Mouse (Mus musculus) sigmoid colon, adult 10 weeks (tissue): ENCODE measurements around the gene Olfr1048. TPM values are rescaled to one million over a fixed set of nuclear protein-coding genes. Genes with fewer than 3 reads are reported as not detected.

Experiments used
- polyA plus RNA-seq: library from polyadenylated mRNA; stranded (reverse); fragments of 350-450 nt; fragmentation: Illumina TruSeq; extraction: RNeasy Lipid Tissue Mini Kit (QIAGEN cat#74804); gene quantifications from one replicate; pipeline ENCODE4 v1.2.3, GENCODE M21; 2014; ENCODE audit warnings: low read depth, low replicate concordance

Olfr1048 gene
- not detected for polyA plus RNA-seq

DNA sequence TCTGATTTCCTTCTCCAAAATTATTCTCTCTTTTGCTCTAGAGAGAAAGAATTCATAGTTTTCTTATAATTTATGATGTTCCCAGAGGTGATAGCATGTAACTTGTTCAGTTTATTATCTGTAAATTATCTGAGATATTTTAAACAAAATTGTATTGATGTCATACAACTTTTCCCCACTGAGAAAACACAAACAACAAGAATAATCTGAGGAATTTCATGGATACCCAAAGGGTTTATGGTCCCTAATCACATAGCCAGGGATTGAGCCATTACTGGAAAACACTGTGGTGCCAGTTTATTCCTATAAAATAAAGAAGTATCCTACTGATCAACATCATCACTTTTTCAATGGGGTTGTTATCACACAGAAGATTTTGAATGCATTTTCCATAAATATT lies at the start of gene Olfr1048:
Olfr1048 (minus strand) TSS at position 101 of the 400 bp plus-strand sequence.

DNA sequence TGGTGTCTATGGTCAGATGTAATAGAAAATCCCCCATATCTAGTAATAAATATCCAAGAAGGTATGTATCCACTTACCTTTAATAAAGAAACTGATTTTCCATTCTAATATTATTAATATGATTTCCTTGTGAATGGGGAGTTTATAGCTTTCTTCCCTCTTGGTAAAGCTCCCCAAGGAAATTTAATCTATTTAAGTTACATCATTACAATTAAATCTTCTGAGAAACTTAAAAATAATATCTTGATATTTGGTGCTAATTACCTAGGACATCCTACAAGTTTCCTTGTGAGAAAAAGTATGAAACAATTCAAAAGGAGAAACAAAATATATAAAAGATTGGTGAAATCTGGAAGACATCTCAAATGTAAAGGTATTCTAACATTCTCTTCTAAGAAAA lies 38.9 kb upstream of the Olfr1048 start, which contains the start of gene Olfr1051:
Olfr1051 (minus strand) TSS at position 101 of the 400 bp plus-strand sequence.

DNA sequence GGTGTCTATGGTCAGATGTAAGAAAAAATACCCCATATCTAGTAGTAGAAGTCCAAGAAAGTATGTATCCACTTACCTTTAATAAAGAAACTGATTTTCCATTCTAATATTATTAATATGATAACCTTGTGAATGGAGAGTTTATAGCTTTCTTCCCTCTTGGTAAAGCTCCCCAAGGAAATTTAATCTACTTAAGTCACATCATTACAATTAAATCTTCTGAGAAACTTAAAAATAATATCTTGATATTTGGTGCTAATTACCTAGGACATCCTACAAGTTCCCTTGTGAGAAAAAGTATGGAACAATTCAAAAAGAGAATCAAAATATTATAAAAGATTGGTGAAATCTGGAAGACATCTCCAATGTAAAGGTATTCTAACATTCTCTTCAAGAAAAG lies 18.1 kb upstream of the Olfr1048 start, which contains the start of gene Olfr1049:
Olfr1049 (minus strand) TSS at position 101 of the 400 bp plus-strand sequence.

DNA sequence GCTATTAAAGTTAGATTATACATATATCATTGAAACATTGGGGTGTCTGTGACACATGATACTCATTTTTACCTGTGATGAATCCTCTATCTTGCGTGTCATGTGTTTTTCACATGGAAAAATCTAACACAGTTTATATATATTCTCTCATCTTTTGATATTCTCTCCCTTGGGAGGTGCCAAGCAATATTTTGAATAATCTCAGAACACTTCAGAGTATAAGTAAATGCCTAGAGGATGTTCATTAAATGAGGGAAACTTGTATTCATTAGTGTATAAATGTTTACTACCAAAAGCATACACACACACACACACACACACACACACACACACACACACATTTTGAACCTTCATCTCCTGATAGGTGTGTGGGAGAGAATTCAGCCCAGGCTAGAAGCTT lies 8.8 kb downstream of the Olfr1048 start, which contains the start of gene Olfr1047:
Olfr1047 (minus strand) TSS at position 101 of the 400 bp plus-strand sequence.

DNA sequence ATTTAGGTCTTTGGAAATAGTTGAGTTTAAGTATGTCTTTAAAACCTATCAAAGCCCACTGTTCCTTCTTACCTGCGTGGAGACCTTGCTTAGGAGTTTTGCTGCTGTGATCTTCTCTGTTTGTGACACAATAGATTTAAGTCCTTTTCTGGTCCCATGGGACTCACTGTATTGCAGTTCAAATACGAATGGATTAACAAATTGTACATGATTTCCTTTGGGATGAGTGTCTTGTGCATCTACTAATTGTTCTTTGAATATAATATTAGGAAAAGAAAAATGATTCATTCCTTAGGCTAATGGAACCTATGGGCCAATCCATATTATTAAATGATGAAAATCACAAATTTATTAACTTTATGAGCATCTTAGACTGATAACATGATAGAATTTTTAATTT lies 20.9 kb downstream of the Olfr1048 start, which contains the start of gene Olfr1046:
Olfr1046 (minus strand) TSS at position 101 of the 400 bp plus-strand sequence.

DNA sequence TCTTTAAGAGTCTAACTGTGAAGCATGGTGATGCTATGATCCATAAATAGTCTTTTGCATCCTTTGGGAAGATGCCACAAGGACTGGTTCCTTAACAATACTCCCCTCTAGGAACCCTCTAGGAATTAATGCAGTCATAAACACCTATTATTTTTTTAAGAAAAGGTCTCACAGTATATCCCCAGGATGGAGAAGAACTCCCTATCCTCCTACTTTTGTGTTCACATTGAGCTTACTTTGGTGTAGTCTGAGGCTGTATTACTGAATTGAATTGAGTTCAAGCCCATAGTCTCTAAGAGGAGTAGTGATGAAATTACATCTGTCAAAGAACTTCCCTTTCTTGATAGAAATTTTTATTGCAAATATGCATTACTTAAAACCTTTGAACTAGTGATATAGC lies 37.2 kb downstream of the Olfr1048 start, which contains the start of gene Olfr1045:
Olfr1045 (minus strand) TSS at position 101 of the 400 bp plus-strand sequence.

DNA sequence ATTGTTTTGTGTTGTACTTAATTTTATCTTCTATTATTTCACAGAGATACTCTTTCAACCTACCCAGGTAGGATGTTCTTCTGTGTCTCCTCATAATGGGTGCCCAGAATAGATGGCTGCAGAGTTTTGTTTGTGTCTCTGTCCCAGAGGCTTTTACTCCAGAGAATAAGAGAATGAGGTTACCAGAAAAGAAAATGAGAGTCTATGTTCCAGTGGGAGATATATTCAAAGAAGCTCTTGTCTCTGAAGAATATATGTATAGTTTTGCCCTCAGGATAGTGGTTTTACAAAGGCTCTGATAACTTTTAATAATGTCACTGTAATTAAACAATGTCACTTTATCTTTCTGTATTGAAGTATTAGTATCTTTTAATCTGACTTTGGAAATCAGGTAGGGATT lies 54.5 kb downstream of the Olfr1048 start, which contains the start of gene Olfr52:
Olfr52 (minus strand) TSS at position 101 of the 400 bp plus-strand sequence.

Other genes with a start within 250 kb of the Olfr1048 start
- gene Olfr1031, start 250.0 kb downstream of the Olfr1048 start, polyA plus RNA-seq, result not detected
- gene Olfr1032, start 234.7 kb downstream of the Olfr1048 start, polyA plus RNA-seq, result not detected
- gene Olfr1033, start 219.7 kb downstream of the Olfr1048 start, polyA plus RNA-seq, result 4.1 TPM
- gene Olfr1034, start 194.4 kb downstream of the Olfr1048 start, polyA plus RNA-seq, result 0.57 TPM
- gene Olfr1036, start 166.3 kb downstream of the Olfr1048 start, polyA plus RNA-seq, result not detected
- gene Olfr1037, start 152.9 kb downstream of the Olfr1048 start, polyA plus RNA-seq, result not detected
- not detected for gene Olfr1039, start 104.4 kb downstream of the Olfr1048 start, polyA plus RNA-seq
- gene Olfr1040, start 93.6 kb downstream of the Olfr1048 start, polyA plus RNA-seq, result not detected
- gene Olfr1042, start 78.5 kb downstream of the Olfr1048 start, polyA plus RNA-seq, result not detected
- gene Olfr1043, start 72.8 kb downstream of the Olfr1048 start, polyA plus RNA-seq, result not detected
- not detected for gene Olfr1044, start 62.5 kb downstream of the Olfr1048 start, polyA plus RNA-seq
- gene Olfr52, start 54.6 kb downstream of the Olfr1048 start, polyA plus RNA-seq, result not detected
- not detected for gene Olfr1045, start 37.3 kb downstream of the Olfr1048 start, polyA plus RNA-seq
- gene Olfr1046, start 21.0 kb downstream of the Olfr1048 start, polyA plus RNA-seq, result not detected
- not detected for gene Olfr1047, start 8.9 kb downstream of the Olfr1048 start, polyA plus RNA-seq
- not detected for gene Olfr1049, start 18.0 kb upstream of the Olfr1048 start, polyA plus RNA-seq
- not detected for gene Olfr1051, start 38.8 kb upstream of the Olfr1048 start, polyA plus RNA-seq
- gene Olfr1052, start 52.2 kb upstream of the Olfr1048 start, polyA plus RNA-seq, result not detected
- not detected for gene Olfr1053, start 75.0 kb upstream of the Olfr1048 start, polyA plus RNA-seq
- gene Olfr1054, start 95.1 kb upstream of the Olfr1048 start, polyA plus RNA-seq, result not detected
- not detected for gene Olfr1055, start 110.0 kb upstream of the Olfr1048 start, polyA plus RNA-seq
- gene Olfr1056, start 122.2 kb upstream of the Olfr1048 start, polyA plus RNA-seq, result not detected
- not detected for gene Olfr1057, start 138.1 kb upstream of the Olfr1048 start, polyA plus RNA-seq
- not detected for gene Olfr1058, start 148.3 kb upstream of the Olfr1048 start, polyA plus RNA-seq
- gene Olfr1061, start 173.8 kb upstream of the Olfr1048 start, polyA plus RNA-seq, result not detected
- not detected for gene Olfr1062, start 186.5 kb upstream of the Olfr1048 start, polyA plus RNA-seq
- not detected for gene Olfr1065, start 210.3 kb upstream of the Olfr1048 start, polyA plus RNA-seq
- not detected for gene Olfr1066, start 216.0 kb upstream of the Olfr1048 start, polyA plus RNA-seq
- gene Olfr228, start 247.1 kb upstream of the Olfr1048 start, polyA plus RNA-seq, result not detected